Mouse (Mus musculus) lung, postnatal 0 days (tissue): ENCODE data around the gene Smtn.

ENCODE experiments used
- CTCF ChIP-seq: IDR thresholded peaks from 2 replicates; pipeline ENCODE4 v1.5.1; 2016; ENCODE audit warnings: antibody characterized with exemption, mild to moderate bottlenecking
- EP300 ChIP-seq: IDR thresholded peaks from 2 replicates; pipeline ENCODE4 v1.6.1; 2016; ENCODE audit warnings: antibody characterized with exemption, mild to moderate bottlenecking, control low read depth

GRCm38 (mm10) chr11:3583127-3583526 is 42.7 kb upstream of the Smtn start:
- TF ChIP-seq CTCF (no peak), EP300 (no peak)
